Mouse (Mus musculus) heart, postnatal 4 days (tissue): ENCODE results near the gene Scamp5. TPM values are rescaled to one million over a fixed set of nuclear protein-coding genes. Genes with fewer than 3 reads are reported as not detected.

ENCODE experiments used
- DNase-seq: peaks from one replicate; pipeline ENCODE4 v3.0.0; 2021
- total RNA-seq, 2 experiments: library from RNA; stranded (reverse); gene quantifications; 2 replicates each; pipeline ENCODE4 v1.2.3; 2021

Gene Scamp5
- total RNA-seq = 10 to 100 TPM; 11.6 to 11.7 TPM

DNA sequence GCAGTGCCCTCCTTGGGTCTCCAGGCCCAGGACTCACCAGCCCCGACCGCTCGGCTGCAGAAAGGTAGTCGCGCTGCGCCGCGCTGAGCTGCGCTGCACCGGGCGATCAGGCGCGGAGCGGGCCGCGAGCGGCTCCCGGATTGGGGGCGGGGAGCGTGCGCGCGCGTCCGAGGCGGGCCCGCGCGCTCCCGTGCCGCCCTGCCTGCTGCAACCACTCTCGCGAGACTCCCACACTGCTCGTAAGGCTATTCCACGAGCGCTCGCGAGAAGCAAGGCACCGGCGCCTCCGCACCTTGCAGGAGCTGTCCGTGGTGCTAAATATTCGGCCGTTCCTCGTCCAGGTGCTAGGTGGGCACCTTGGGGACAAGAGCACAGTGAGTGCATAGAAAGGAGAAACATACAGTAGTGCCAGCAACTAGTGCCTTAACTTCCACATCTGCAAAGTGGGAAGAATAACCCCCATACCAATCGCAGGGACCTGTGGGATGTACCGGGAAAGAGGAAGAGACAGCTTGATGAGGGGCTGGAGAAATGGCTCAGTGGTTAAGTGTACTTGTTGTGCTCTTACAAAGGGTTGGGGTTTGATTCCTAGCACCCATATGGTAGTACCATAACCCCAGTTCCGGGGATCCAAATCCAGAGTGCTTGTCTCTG, at the start of gene Scamp5:
Scamp5 (minus strand) TSS at position 165 of the 654 bp plus-strand sequence.
- peak; percentile 92 for DNase-seq

GRCm38 (mm10) chr9:57517113-57517512, 49.3 kb upstream of the Scamp5 start:
- DNase-seq = peak; percentile 80

GRCm38 (mm10) chr9:57510577-57510976, 42.7 kb upstream of the Scamp5 start:
- DNase-seq = no peak

DNA sequence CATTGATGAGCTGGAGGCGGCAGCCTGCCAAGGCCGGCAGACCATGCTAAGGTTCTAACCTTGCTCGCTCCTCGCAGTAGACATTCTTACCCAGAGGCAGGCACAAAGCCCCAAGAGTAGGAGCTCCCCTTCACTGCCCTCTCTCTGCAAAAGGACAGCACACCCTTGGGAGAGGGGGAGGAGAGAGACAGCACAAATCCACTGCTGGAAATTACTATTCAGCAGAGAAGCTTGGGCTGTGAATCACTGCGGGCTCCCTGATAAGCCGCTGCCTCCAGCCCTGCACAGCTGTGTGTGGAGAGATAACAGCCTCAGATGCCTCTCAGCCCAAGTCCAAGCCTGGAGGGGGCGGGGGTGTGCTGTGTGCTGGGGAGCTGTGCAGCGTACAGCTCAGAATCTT, 37.8 kb upstream of the Scamp5 start:
- DNase-seq = peak; percentile 83

- DNase-seq = no peak
Observed at GRCm38 (mm10) chr9:57504891-57505290, 37.0 kb upstream of the Scamp5 start.

DNA sequence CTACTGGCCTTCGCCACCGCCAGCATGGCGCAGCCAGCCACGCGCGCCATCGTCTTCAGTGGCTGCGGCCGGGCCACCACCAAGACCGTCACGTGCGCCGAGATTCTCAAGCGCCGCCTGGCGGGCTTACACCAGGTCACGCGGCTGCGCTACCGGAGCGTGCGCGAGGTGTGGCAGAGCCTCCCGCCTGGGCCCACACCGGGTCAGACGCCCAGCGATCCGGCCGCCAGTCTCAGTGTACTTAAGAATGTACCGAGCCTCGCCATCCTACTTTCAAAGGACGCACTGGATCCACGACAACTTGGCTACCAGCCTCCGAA, 36.5 kb upstream of the Scamp5 start:
- peak; percentile 76 for DNase-seq

DNA sequence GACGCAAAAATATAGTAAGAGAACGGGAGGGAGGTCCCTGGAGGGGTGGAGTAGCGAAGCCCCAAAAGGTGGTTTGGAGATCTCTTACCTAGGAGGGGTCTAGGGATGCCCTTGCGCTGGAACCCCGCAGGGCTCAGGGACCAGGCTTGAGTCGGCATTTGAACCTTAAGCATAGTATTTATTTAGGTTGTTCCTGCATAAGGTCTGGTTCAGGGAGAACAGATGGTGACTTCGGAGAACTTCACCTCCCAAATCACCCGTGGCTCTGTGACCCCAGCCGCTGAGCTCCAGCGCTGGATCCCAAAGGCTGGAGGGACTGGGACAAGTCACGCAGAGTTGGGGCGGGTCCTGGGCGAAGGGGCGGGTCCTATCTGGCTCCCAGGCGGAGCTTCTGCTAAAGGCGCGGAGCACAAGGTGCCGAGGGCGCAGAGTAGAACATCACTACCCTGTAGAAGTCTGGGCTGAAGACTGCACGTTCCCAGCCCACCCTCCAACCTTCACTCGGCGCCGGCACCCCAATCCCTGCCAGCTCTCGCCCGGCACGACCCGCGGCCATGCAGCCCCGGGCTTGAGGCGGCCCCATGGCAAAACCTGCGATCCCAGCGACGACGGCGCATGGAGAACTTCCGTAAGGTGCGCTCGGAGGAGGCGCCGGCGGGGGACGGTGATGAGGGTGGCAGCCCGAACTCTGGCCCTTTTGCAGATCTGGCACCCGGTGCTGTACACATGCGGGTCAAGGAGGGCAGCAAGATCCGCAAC, 35.9 kb upstream of the Scamp5 start, which contains the start of gene Rpp25:
Rpp25 (plus strand) TSS at position 405 of the 759 bp plus-strand sequence.
- DNase-seq = peak; percentile 78

GRCm38 (mm10) chr9:57502911-57503621, 35.2 kb upstream of the Scamp5 start:
- DNase-seq = peak; percentile 29

GRCm38 (mm10) chr9:57501861-57502260, 34.0 kb upstream of the Scamp5 start:
- DNase-seq = no peak

DNA sequence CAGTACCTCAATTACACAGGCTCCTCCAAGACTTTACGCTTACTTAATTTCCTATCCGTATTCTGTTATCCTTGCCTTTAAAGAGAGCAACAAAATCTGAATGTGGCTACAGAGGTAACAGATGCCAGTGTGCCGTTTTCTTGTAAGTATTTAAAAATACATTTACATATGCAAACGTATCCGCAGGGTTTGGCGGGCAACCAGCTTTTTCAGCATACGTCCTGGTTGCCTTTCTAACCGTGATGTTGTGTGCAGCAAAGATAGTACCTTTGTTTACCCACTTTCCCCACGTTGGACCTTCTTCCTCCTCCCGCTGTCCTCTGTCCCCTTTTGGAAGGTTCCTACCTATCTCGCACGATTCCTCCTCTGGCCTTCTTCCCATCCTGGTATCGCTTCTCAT, 33.6 kb upstream of the Scamp5 start:
- no peak for DNase-seq

DNA sequence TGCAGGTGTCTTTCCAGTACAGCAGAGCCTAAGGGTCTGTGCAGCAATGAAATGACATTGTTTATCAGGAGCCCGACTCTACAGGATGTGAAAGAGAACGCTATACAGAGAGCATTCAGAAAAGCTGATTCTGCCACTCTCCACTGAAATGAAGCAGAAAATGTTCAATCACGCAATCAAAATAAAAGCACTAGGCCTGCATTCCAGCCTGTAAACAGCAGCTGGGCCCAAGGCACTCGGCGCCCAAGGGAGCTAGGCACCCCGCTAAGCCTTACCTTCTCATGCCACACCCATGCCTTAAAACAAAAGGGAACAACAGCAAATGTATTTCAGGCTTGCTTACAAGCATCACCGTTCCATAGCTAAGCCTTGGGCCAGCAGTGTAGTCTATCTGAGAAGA, 30.7 kb upstream of the Scamp5 start:
- DNase-seq = no peak

- DNase-seq = no peak
Observed at GRCm38 (mm10) chr9:57497236-57497635, 29.4 kb upstream of the Scamp5 start.

GRCm38 (mm10) chr9:57494970-57495369, 27.1 kb upstream of the Scamp5 start:
- no peak for DNase-seq

DNA sequence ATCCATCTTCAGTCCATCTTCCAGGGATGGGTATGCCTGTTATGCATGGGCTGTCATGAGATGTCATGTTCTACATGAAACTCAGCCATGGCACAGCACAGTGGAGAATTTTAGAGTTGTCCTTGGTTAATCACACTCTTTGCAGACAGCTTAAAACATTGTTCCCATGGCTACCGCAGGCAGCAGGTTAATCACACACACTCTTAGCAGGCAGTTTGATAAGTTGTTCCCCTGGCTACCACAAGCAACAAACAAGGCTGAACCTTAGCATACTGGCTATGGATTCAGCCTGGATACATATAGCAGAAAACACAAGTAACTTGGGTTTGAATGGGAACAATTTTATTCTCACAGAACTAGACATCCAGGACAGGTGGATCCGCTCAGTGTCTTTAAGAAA, 25.7 kb upstream of the Scamp5 start:
- DNase-seq = peak; percentile 18

GRCm38 (mm10) chr9:57487807-57488206, 19.9 kb upstream of the Scamp5 start:
- DNase-seq = no peak

- peak; percentile 91 for DNase-seq
Observed at GRCm38 (mm10) chr9:57485774-57486173, 17.9 kb upstream of the Scamp5 start.

- DNase-seq = no peak
Observed at GRCm38 (mm10) chr9:57468914-57469313, 1.1 kb upstream of the Scamp5 start.

- peak; percentile 19 for DNase-seq
Observed at GRCm38 (mm10) chr9:57467271-57467771, 539 bp downstream of the Scamp5 start.

DNA sequence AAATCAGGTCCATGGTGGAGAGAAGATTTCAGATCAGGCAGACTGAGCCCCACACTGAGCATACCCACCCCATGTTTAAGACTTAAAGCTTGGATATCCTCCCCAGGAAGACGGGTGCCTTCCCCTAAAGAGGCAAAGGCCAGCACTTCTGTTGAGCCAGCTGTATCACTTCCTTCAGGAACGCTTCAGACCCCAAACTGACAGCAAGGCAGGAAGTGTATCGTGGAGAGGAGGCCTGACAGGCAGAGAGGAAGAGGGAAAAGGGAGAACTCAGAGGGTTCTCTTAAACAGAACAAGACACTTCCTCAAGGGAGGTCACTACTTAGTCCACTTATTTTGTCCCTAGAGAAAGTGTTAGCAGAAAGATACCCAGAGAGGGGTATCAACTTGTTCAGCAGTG, 1.8 kb downstream of the Scamp5 start:
- no peak for DNase-seq

- DNase-seq = no peak
Observed at GRCm38 (mm10) chr9:57462866-57463265, 5.0 kb downstream of the Scamp5 start.

DNA sequence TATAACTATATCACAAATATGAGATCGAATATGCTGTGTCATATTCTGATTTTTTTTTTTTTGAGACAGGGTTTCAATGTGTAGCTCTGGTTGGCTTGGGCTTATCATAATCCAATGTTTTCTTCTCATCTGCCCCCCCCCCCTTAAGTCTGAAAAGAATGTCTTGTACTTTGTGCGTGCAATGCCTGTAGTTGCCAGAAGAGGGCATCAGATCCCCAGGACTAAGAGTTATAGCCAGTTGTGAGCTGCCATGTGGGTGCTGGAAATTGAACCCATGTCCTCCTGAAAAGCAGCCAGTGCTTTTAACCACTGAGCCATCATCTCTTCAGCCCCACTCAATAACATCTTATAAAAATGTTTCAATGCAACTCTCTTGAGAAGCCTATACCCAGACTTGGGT, 8.2 kb downstream of the Scamp5 start:
- no peak for DNase-seq

- no peak for DNase-seq
Observed at GRCm38 (mm10) chr9:57453516-57453915, 14.3 kb downstream of the Scamp5 start.
